Mouse (Mus musculus): Measurements from ENCODE around the gene Stox2.

GRCm38 (mm10) chr8:47324117-47324820 is 121.9 kb downstream of the Stox2 start:
- TF ChIP-seq CTCF (IDR thresholded peaks at IDR 0.05; ENCODE audit: extremely low read depth, insufficient read length, insufficient replicate concordance, low read depth, low read length) (no peak), POLR2A (IDR thresholded peaks at IDR 0.05; ENCODE audit: low read depth, low read length) (no peak)

Measured in small intestine, adult 2 months (tissue).